Mouse (Mus musculus): Measurements from ENCODE around the gene Zap70. TPM values are rescaled to one million over a fixed set of nuclear protein-coding genes. Genes with fewer than 3 reads are reported as not detected.

The Zap70 gene
- 0.24 and 0.31 TPM in 2 replicates for polyA plus RNA-seq (2016; fragmentation: Nextera tagmentation; extraction: Ambion mirVana)

GRCm38 (mm10) chr1:36761568-36761967 lies at the start of gene Zap70:
Gene Zap70 (plus strand): TSS chr1:36761798.
- 82% methylated on average over 11 of the region's 11 CpGs for WGBS
- no peaks in the 10 kb centered on the region for H3K9me3 ChIP-seq
- DNase-seq (ENCODE audit: low spot score): no peak
- H3K27me3 ChIP-seq (replicated peaks; ENCODE audit: low read depth, poor library complexity, severe bottlenecking): no peaks in the 10 kb centered on the region
- H3K36me3 ChIP-seq (replicated peaks): no peaks in the 10 kb centered on the region
- H3K4me1 ChIP-seq: peaks cover 3% of the 10 kb centered on the region; the same call in 1 of the 2 replicates
- H3K4me3 ChIP-seq: no peak within 1 kb of the TSS
- no peak within 1 kb of the TSS for H3K27ac ChIP-seq (replicated peaks)

- H3K4me1 ChIP-seq: no peaks in the 10 kb centered on the region; the same call in 1 of the 2 replicates
These were observed 47.3 kb upstream of the Zap70 start, which contains the start of gene Actr1b for GRCm38 (mm10) chr1:36714311-36714710. Gene Actr1b (minus strand): TSS chr1:36714422.

GRCm38 (mm10) chr1:36718786-36719185 lies 42.8 kb upstream of the Zap70 start:
- H3K9me3 ChIP-seq: no peaks in the 10 kb centered on the region
- no peak overlapping the region for H3K27ac ChIP-seq (replicated peaks)
- no peaks in the 10 kb centered on the region for H3K27me3 ChIP-seq (replicated peaks; ENCODE audit: low read depth, poor library complexity, severe bottlenecking)
- no peak overlapping the region for H3K4me3 ChIP-seq
- WGBS: 92% methylated on average over 1 of the region's 1 CpGs
- no peak for DNase-seq (ENCODE audit: low spot score)
- peaks cover 9% of the 10 kb centered on the region for H3K4me1 ChIP-seq
- H3K36me3 ChIP-seq (replicated peaks): no peaks in the 10 kb centered on the region

More at GRCm38 (mm10) chr1:36714311-36714710, 47.3 kb upstream of the Zap70 start, which contains the start of gene Actr1b:
- Histone ChIP-seq H3K27ac (replicated peaks) (no peak within 1 kb of the TSS), H3K4me3 (no peak within 1 kb of the TSS), H3K36me3 (replicated peaks) (no peaks in the 10 kb centered on the region), H3K27me3 (replicated peaks; ENCODE audit: low read depth, poor library complexity, severe bottlenecking) (no peaks in the 10 kb centered on the region), H3K9me3 (no peaks in the 10 kb centered on the region)
- WGBS: 82% methylated on average over 5 of the region's 5 CpGs
- DNase-seq (ENCODE audit: low spot score): no peak

DNA sequence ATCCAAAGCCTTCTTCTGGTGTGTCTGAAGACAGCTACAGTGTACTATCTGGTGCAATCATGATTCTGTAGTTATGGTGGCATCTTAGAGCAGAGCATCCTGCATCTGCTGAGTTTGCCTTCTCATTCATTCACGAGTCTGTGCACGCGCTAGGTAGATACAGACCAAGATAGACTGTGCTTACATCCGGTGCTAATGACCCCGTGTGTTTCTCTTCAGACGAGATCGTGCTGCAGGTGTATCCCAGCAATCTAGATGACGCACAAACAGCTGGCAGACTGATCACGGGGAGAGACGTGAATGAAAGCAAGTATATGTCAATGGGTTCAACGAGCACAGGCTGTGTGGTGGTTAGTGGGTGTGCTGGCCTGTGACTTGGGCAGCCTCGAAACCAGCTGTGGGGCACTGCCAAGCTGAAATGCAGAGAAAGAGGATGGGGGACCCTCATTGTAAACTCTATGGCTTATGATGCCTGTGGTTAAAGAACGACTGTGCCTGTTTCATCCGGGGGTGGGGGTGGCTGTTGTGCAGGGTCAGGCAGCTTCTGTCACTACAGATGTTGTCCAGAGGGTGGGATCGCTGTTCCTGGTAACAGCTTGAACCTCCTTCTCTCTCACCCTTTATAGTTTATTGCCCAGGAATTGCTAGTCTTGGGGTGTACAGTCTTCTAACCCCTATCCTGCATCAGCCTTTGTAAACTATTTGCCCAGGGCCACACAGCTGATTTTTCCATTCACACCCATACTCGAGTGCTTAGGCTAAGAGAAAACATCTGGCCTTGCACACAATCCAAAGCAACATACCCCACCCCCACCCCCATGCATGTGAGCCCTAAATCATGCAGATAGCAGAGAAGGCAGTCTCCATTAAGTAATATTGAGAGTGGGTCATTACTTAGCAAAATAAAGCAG lies 38.2 kb upstream of the Zap70 start:
- no peak overlapping the region for H3K4me3 ChIP-seq
- DNase-seq (ENCODE audit: low spot score): peak; percentile 33
- no peak overlapping the region for H3K27ac ChIP-seq (replicated peaks)
- 73% methylated on average over 16 of the region's 16 CpGs for WGBS
- no peaks in the 10 kb centered on the region for H3K27me3 ChIP-seq (replicated peaks; ENCODE audit: low read depth, poor library complexity, severe bottlenecking)
- H3K4me1 ChIP-seq: peaks cover 14% of the 10 kb centered on the region
- no peaks in the 10 kb centered on the region for H3K9me3 ChIP-seq
- H3K36me3 ChIP-seq (replicated peaks): no peaks in the 10 kb centered on the region

DNA sequence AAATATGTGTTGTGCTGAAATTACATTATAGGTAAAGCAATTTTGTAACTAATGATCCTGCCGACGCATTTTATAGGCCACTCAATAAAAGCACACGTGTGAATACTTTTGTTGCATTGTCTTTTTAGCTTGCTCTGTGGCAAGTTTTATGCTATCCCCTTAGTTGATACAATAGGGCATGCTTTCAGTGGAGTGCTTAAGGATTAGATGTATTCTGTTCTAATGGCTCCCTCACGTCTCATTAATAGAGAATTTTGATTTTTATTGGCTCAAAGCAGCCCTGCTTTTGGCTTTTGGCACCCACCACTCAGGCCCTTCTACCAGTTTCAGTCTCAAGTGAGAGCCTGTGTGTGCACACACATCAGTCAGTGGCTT lies 37.6 kb upstream of the Zap70 start:
- Histone ChIP-seq H3K4me3 (no peak overlapping the region), H3K27me3 (replicated peaks; ENCODE audit: low read depth, poor library complexity, severe bottlenecking) (no peaks in the 10 kb centered on the region), H3K9me3 (no peaks in the 10 kb centered on the region), H3K4me1 (peaks cover 14% of the 10 kb centered on the region), H3K36me3 (replicated peaks) (no peaks in the 10 kb centered on the region), H3K27ac (replicated peaks) (0 out of 2 replicates have a peak overlapping the region, but pooled peaks have one; percentile 15)
- WGBS: 82% methylated on average over 4 of the region's 4 CpGs
- no peak for DNase-seq (ENCODE audit: low spot score)

DNA sequence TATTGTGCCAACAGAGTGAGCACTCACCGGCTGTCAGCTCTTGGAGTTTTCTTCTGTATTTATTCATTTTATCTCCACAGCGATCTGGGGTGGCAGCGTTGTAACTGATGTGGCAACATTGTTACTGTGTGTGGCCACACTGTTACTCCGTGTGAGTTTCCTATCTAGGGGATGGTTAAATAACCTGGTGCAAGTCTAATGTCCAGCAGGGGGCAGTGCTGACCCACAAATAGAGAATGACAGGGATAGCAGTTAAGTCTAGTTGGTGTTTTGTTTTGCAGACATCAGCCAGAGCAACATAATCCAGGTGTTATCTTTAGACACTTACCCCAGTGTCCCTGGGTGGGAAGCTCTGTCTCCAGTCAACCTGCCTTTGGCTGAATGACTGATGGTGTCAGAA lies 24.3 kb upstream of the Zap70 start:
- Histone ChIP-seq H3K9me3 (no peaks in the 10 kb centered on the region), H3K27me3 (replicated peaks; ENCODE audit: low read depth, poor library complexity, severe bottlenecking) (peaks cover 15% of the 10 kb centered on the region), H3K36me3 (replicated peaks) (no peaks in the 10 kb centered on the region), H3K4me3 (no peak overlapping the region), H3K4me1 (no peaks in the 10 kb centered on the region), H3K27ac (replicated peaks) (no peak overlapping the region)
- WGBS: 14% methylated on average over 4 of the region's 4 CpGs
- DNase-seq (ENCODE audit: low spot score): peak; percentile 81

GRCm38 (mm10) chr1:36739231-36739630 lies 22.4 kb upstream of the Zap70 start:
- Histone ChIP-seq H3K4me1 (peaks cover 4% of the 10 kb centered on the region), H3K9me3 (no peaks in the 10 kb centered on the region), H3K36me3 (replicated peaks) (no peaks in the 10 kb centered on the region), H3K4me3 (no peak overlapping the region), H3K27ac (replicated peaks) (no peak overlapping the region), H3K27me3 (replicated peaks; ENCODE audit: low read depth, poor library complexity, severe bottlenecking) (peaks cover 22% of the 10 kb centered on the region)
- no peak for DNase-seq (ENCODE audit: low spot score)
- WGBS: 79% methylated on average over 5 of the region's 5 CpGs

- 86% methylated on average over 9 of the region's 9 CpGs for WGBS
- Histone ChIP-seq H3K27me3 (replicated peaks; ENCODE audit: low read depth, poor library complexity, severe bottlenecking) (peaks cover 24% of the 10 kb centered on the region), H3K27ac (replicated peaks) (no peak overlapping the region), H3K9me3 (no peaks in the 10 kb centered on the region), H3K4me1 (peaks cover 27% of the 10 kb centered on the region), H3K36me3 (replicated peaks) (no peaks in the 10 kb centered on the region), H3K4me3 (no peak overlapping the region)
- no peak for DNase-seq (ENCODE audit: low spot score)
These were observed 18.6 kb upstream of the Zap70 start for GRCm38 (mm10) chr1:36743046-36743445.

GRCm38 (mm10) chr1:36744268-36744944 lies 17.2 kb upstream of the Zap70 start:
- H3K9me3 ChIP-seq: no peaks in the 10 kb centered on the region
- WGBS: 28% methylated on average over 17 of the region's 17 CpGs
- H3K27ac ChIP-seq (replicated peaks): no peak overlapping the region
- H3K27me3 ChIP-seq (replicated peaks; ENCODE audit: low read depth, poor library complexity, severe bottlenecking): peaks cover 24% of the 10 kb centered on the region
- DNase-seq (ENCODE audit: low spot score): peak; percentile 77
- H3K36me3 ChIP-seq (replicated peaks): no peaks in the 10 kb centered on the region
- peaks cover 27% of the 10 kb centered on the region for H3K4me1 ChIP-seq
- H3K4me3 ChIP-seq: peak overlapping the region; percentile 43

GRCm38 (mm10) chr1:36745661-36746060 lies 15.9 kb upstream of the Zap70 start:
- H3K27me3 ChIP-seq (replicated peaks; ENCODE audit: low read depth, poor library complexity, severe bottlenecking): peaks cover 22% of the 10 kb centered on the region
- H3K4me1 ChIP-seq: peaks cover 27% of the 10 kb centered on the region
- DNase-seq (ENCODE audit: low spot score): no peak
- no peaks in the 10 kb centered on the region for H3K36me3 ChIP-seq (replicated peaks)
- H3K9me3 ChIP-seq: no peaks in the 10 kb centered on the region
- no peak overlapping the region for H3K27ac ChIP-seq (replicated peaks)
- no peak overlapping the region for H3K4me3 ChIP-seq
- WGBS: 30% methylated on average over 4 of the region's 4 CpGs

GRCm38 (mm10) chr1:36746452-36746851 lies 15.1 kb upstream of the Zap70 start:
- 40% methylated on average over 15 of the region's 15 CpGs for WGBS
- peaks cover 15% of the 10 kb centered on the region for H3K27me3 ChIP-seq (replicated peaks; ENCODE audit: low read depth, poor library complexity, severe bottlenecking)
- peak; percentile 70 for DNase-seq (ENCODE audit: low spot score)
- H3K9me3 ChIP-seq: no peaks in the 10 kb centered on the region
- H3K27ac ChIP-seq (replicated peaks): no peak overlapping the region
- no peaks in the 10 kb centered on the region for H3K36me3 ChIP-seq (replicated peaks)
- no peak overlapping the region for H3K4me3 ChIP-seq
- peaks cover 27% of the 10 kb centered on the region for H3K4me1 ChIP-seq

DNA sequence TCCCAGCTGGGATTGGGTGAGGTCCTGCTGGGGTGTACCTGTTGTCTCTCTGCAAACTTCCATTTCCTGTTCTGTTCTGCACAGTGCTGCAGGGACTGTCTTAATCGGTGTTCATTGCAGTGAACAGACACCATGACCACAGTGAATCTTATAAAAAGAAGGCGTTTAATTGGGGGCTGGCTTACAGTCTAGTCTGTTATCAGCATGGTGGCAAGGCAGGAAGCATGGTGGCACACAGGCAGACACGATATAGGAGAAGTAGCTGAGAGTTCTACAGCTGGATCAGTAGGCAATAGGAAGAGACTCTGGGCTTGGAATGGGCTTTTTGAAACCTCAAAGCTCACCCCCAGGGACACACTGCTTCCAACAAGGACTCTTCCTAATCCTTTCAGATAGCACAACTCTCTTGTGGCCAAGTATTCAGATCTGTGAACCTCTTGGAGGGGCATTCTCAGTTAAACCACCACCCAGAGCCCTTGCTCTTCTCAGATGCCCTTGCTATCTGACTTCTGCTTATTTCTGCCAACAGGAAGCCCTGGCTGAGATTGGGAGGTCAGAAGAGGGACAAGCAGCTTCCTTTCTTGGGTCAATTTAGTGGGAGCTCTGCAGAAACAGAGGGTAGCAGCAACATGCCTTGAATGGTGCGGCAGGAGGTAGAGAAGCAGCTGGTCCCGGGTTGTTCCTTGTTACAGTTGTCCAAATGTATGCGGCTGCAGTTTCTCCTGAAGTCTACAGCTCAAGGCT lies 7.5 kb upstream of the Zap70 start:
- Histone ChIP-seq H3K4me1 (no peaks in the 10 kb centered on the region), H3K27me3 (replicated peaks; ENCODE audit: low read depth, poor library complexity, severe bottlenecking) (no peaks in the 10 kb centered on the region), H3K36me3 (replicated peaks) (no peaks in the 10 kb centered on the region), H3K4me3 (no peak overlapping the region), H3K27ac (replicated peaks) (no peak overlapping the region), H3K9me3 (no peaks in the 10 kb centered on the region)
- DNase-seq (ENCODE audit: low spot score): no peak
- WGBS: 88% methylated on average over 6 of the region's 6 CpGs
